Mouse (Mus musculus) stomach, postnatal 0 days (tissue): ENCODE measurements around the gene Txlnb.

Experiments used
- CTCF ChIP-seq: IDR thresholded peaks from 2 replicates; pipeline ENCODE4 v1.5.1; 2016; ENCODE audit warnings: antibody characterized with exemption, low read depth, mild to moderate bottlenecking, moderate library complexity
- EP300 ChIP-seq: optimal IDR thresholded peaks from 2 replicates; pipeline ENCODE3; 2016; ENCODE audit warnings: antibody characterized with exemption

DNA sequence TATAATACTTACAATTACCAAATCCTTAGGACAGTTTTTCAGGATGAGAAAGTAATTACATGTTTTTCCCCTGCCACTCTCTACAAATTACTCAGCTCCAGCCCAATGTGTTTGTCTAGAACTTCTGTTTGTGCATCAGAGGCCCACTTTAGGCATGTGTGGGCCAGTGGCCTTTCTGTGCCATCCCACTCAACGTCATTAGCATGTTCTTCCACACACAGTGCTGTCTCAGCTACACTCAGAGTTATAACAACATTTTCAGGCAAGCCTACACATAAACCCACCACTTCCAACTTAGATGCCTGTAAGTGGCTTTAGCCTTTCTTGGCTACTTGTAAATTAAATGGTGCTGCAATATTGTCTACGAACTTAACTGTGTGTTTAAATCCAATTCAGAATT, 5.8 kb downstream of the Txlnb start:
- TF ChIP-seq CTCF (no peak), EP300 (no peak)
